Mouse (Mus musculus): ENCODE results near the gene Sall4.
A peak's percentile ranks its signal among the peaks of the same experiment; 100 is the strongest.
"Not testable (repeated sequence)": the region's sequence is repeated elsewhere in the genome, so short reads cannot be mapped to it uniquely, and the experiment has no call there.

Sall4 gene

GRCm38 (mm10) chr2:168744406-168744805 is 23.3 kb downstream of the Sall4 start:
- DNase-seq (ENCODE audit: low spot score) = not testable (repeated sequence)

- DNase-seq (ENCODE audit: low spot score) = no peak
Measured at GRCm38 (mm10) chr2:168742649-168743048, 25.1 kb downstream of the Sall4 start.

DNA sequence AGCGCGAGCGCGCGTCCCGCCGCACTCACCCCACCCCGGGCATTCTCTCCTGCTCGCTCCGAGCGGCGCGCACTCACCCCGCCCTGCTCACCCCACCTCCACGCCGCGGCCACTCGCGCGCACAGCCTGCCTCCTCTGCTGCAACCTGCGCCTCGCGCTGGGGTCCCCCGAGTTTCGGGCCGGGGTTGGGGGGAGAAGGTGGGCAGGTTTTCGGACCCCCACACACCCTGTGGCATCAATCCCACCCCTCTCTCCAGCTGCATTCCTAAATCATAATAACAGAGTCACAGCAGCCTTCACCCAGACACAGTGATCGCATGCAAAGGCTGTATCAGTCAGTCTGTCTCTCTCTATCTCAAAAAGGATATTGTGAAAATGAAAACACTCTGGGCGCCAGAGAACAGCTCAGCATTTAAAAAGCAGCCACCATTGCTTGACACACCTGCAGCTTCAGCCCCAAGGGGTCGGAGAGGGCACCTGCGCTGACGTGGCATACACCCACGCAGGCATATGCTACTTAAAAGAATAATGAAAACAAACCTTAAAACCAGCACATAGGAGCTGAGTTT is 25.6 kb downstream of the Sall4 start, which contains the start of gene Atp9a:
Gene Atp9a (minus strand): TSS at position 351 of the 569 bp plus-strand sequence.
- peak; percentile 54 for DNase-seq (ENCODE audit: low spot score)

DNA sequence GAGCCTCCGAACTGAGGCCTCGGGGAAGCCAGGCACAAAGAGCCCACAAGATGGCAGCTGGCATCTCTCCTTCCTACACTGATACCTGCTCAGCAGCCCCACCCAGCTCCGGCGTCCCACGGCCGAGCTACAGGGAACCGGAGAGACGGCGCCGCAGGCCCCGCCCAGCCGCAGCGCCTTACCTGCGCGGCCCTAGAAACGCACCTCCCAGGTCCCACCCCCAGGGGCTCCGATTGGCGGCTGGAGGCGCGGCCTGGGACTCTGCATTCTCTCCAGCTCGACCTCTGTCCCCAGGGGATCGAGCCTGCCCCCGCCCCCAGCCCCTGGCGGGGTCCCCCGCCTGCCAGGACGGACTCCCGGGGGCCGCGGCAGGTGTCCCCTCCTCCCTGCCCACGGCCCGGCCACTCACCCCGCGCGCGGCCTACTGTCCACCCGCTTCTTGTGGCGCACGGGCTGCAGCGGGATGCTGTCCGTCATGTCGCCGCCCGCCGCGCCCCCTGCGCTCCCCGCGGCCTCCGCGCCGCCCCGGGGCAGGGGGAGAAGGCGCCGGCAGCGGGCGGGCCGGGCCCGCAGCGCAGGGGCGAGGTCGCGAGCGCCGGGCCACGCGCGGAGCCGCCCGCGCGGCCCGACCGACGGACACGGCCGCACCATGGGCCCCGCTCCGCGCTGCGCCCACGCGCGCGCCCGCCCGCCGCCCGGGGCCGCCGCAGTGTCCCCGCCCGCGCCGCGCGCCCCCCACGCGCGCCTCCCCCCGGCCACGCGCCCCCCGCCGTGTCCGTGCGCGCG is 26.3 kb downstream of the Sall4 start:
- DNase-seq (ENCODE audit: low spot score) = peak; percentile 53

- no peak for DNase-seq (ENCODE audit: low spot score)
Measured at GRCm38 (mm10) chr2:168740496-168740895, 27.2 kb downstream of the Sall4 start.

- DNase-seq (ENCODE audit: low spot score) = no peak
Measured at GRCm38 (mm10) chr2:168738854-168739253, 28.9 kb downstream of the Sall4 start.

DNA sequence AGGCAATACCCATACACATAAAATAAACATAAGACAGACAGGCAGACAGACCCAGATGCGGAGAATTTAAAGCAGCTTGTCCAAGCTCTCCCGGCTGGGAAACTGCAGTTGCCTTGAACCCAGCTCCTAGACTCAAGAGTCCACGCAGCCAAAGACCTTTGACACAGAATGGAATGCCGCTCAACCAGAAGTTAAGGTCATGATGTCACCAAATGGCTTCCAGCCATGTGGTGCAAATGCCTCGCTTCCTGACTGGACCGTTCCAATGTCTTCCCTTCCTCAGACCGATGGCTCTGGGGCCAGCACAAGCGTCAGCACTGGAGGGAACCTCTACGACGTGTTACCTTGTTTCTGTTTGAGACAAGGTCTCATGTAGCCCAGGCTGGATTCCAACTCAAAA is 29.9 kb downstream of the Sall4 start:
- no peak for DNase-seq (ENCODE audit: low spot score)

- no peak for DNase-seq (ENCODE audit: low spot score)
Measured at GRCm38 (mm10) chr2:168734023-168734422, 33.7 kb downstream of the Sall4 start.

DNA sequence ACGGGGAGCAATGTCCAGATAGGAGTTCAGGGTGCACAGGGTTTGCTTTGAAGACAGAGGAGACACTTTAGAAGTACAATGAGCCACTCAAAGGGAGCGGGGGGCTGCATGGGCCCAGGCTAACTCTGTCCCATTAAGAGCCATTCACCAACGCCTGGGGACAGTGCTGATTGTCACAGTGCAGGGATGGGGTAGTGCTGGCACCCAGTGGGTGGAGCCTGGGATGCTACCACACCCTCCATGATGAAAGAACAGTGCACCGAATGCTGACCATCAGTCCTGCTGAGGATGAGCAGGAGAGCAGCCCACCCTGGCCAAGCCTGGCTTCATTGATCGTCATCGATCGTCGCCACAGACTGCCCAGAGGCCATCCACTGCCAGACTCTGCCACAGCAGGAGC is 36.5 kb downstream of the Sall4 start:
- DNase-seq (ENCODE audit: low spot score) = no peak

DNA sequence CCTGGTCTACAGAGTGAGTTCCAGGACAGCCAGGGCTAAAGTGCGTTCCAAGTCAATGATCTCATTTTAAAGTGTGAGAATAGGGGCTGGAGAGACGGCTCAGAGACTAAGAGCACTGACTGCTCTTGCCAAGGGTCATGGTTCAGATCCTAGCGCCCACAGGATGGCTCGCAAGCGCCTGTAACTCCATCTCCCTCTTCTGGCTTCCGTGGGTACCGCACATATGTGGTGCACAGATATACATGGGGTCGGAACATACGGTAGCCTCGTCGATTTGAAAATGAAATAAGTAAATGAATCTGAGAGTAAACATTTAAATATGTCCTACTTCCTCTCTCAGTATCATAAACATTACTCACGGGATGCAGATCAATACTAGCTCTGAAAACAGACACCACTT is 38.0 kb downstream of the Sall4 start:
- no peak for DNase-seq (ENCODE audit: low spot score)

DNA sequence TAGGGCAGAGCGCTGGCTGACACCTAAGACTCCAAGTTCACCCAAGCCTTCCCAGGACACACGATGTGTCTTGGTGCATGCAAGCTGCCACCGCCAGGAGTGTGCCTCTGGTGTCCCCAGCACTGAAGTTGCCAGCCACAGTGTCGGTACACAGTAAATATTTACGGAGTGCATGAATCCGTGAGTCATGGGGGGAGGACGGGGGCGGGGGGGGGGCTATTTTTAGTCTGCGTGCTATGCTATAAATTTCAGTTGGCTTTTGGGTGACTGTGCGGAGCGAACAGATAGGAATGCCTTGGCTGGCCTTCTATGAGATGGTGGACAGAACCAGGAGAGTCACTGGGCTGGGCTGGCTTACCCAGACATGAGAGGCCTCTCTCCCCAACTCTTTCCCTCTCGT is 39.7 kb downstream of the Sall4 start:
- no peak for DNase-seq (ENCODE audit: low spot score)

GRCm38 (mm10) chr2:168726007-168726406 is 41.7 kb downstream of the Sall4 start:
- DNase-seq (ENCODE audit: low spot score) = no peak

- DNase-seq (ENCODE audit: low spot score) = no peak
Measured at GRCm38 (mm10) chr2:168721313-168721712, 46.4 kb downstream of the Sall4 start.

DNA sequence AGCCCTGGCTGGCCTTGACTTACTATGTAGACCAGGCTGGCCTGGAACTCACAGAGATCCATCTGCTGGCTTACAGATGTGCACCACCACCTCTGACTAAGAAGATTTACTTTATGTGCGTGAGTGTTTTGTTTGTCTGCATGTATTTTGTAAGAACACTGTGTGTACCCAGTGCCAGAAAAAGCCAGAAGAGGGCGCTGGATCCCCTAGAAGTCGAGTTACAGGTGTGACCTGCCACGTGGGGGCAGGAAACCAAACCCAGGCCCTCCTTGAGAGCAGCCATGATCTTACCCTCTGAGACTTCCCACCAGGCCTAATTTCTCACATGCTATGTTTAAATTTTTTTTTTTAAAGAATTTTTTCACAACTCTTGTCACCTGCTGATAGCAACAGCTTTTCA is 48.0 kb downstream of the Sall4 start:
- no peak for DNase-seq (ENCODE audit: low spot score)

DNA sequence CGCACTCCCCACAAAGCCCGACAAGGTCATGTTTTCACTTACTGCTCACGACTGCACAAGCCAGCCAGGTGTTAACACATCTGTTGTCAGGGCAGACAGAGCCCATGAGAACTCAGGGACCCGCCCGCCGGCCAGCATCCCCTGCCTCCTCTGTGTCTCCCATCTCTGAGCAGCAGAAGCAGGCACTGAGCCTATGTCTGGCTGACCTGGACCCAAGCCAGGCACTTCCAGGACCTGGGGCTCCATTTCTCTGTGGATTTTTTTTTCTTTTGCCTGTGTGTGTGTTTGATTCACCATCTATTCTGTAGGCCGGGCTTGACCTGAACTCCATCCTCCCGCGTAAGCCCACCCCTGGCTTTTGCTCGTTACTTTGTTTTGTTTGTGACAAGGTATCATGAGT is 49.0 kb downstream of the Sall4 start:
- DNase-seq (ENCODE audit: low spot score) = no peak

DNA sequence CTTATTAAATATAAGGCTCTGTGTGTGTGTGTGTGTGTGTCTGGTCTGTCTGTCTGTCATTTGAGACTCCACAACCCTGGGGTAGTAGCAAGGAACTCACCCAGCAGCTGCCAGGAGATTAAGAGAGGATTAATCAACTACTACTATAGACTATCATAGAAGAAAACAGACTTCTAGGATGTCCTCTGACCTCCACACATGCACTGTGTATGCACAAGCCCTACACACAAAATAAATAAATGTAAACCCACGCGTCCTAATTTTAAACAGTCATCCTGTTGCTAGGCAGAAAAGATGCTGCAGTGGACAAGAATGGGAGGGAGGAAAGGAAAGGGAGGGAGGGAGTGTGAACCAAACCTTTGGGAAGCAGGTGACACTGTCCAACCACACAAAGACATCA is 49.5 kb downstream of the Sall4 start:
- no peak for DNase-seq (ENCODE audit: low spot score)

DNA sequence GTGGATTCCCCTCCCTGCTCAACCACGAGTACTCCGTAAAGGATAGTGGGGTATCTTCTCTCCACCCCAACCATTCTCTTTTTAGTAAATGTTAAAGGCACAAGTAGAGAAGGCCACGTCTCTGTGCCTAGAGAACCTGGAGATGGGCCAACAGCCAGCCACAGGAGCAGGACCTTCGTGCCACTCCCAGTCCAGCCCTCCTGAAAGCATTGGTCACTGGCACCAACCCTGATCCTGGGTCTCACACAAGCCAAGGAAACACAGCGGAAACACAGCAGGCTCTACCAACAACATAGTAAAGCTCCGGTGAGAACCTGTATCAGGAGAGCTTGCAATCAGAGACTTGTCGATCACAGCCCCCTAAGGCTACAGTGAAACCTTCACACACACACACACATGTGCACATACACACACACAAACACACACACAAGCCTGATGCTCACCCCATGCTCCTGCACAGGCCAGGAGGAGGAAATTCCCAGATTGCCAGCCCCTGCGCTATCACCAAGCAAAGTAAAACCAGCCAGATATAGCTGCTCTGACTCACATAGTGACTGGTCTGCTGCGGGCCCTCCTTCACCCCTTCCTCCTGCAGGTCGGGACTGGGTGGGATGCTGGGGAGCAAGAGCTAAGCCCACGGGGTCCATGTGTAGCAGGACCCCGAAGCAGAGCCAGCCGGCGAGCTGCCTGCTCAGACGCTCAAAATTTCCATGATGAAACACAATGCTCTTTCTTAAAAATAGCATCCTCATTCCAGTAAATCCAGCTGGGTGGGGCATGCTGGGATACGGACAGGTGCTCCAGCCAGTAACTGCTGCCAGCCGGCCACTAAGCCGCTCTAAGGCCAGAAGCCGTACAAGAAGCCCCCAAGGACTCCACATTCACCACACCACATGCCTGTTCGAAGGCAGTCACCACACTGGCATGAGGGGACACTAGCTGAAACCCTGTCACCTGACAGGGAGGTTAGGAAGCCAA is 55.3 kb downstream of the Sall4 start:
- DNase-seq (ENCODE audit: low spot score) = no peak

DNA sequence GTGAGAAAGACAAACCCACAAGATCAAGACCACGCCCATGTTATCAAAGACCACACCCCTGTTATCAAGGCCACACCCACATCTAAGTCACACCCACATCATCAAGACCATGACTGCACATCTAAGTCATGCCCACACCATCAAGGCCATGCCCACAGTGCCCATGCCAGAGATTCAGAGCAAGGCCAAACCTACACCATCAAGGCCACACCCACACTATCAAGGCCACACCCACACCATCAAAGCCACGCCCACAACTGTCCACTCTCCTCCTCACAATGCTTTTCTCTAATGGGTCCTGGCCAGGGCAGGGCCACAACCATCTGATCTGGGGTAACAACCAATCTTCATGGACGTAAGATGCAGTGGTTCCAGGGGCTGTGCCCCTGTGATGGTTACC is 56.8 kb downstream of the Sall4 start:
- DNase-seq (ENCODE audit: low spot score) = no peak

DNA sequence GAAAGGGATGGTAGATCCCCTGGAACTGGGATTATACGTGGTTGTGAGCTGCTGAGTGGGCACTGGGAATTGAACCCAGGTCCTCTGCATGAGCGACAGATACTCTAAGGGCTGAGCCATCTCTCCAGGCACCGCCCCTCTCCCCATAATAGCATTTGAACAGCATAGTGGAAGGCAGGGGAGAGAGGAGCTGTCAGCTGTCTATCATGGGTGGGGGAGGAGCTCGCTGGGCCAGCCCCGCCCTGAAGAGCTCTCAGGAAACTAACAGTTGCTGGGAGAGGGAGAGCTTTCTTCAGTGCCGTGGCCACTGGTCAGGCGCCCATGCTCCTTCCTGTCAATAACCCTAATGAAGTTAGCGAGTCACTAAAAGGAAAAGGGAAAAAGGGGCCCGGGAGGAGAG is 60.0 kb downstream of the Sall4 start:
- no peak for DNase-seq (ENCODE audit: low spot score)

GRCm38 (mm10) chr2:168702266-168702665 is 65.5 kb downstream of the Sall4 start:
- DNase-seq (ENCODE audit: low spot score) = no peak
